Mouse (Mus musculus) intestine, embryonic 14.5 days (tissue): ENCODE measurements around the gene Khk. TPM values are rescaled to one million over a fixed set of nuclear protein-coding genes. Genes with fewer than 3 reads are reported as not detected.
A peak's percentile ranks its signal among the peaks of the same experiment; 100 is the strongest.

Experiments used
- ATAC-seq: fragments of 200-750 bp; cut with Nextera tagmentation; replicated peaks from 2 replicates; pipeline ENCODE4 v1.8.0; 2017; ENCODE audit warnings: low read depth, moderate number of reproducible peaks, moderate TSS enrichment, moderate library complexity; ENCODE audit not compliant: low FRiP score, low TSS enrichment
- DNase-seq: peaks from one replicate; pipeline ENCODE4 v3.0.0-alpha.2; 2018; ENCODE audit warnings: low spot score
- H3K27ac ChIP-seq: fragments of 300-500 bp; sonication (generic); 2 replicates; pipeline ENCODE4 v1.5.1; 2014; ENCODE audit warnings: low read depth, mild to moderate bottlenecking, control low read depth
- H3K27me3 ChIP-seq: fragments of 300-500 bp; sonication (generic); replicated peaks from 2 replicates; pipeline ENCODE4 v1.6.1; 2014; ENCODE audit warnings: low read length, control low read depth; ENCODE audit not compliant: control insufficient read depth, insufficient read depth
- H3K36me3 ChIP-seq: fragments of 300-500 bp; sonication (generic); 2 replicates; pipeline ENCODE4 v1.6.1; 2014; ENCODE audit warnings: low read length, control low read depth; ENCODE audit not compliant: control insufficient read depth, insufficient read depth
- H3K4me1 ChIP-seq: fragments of 300-500 bp; sonication (generic); replicated peaks from 2 replicates; pipeline ENCODE4 v1.6.1; 2014; ENCODE audit warnings: low read length, control low read depth, mixed read lengths; ENCODE audit not compliant: control insufficient read depth, insufficient read depth
- H3K4me2 ChIP-seq: fragments of 300-500 bp; sonication (generic); 2 replicates; pipeline ENCODE4 v1.6.1; 2014; ENCODE audit warnings: low read length
- H3K4me3 ChIP-seq: fragments of 300-500 bp; sonication (generic); 2 replicates; pipeline ENCODE4 v1.5.1; 2014; ENCODE audit warnings: low read depth, low read length, control low read depth, mixed read lengths
- H3K9ac ChIP-seq: fragments of 300-500 bp; sonication (generic); 2 replicates; pipeline ENCODE4 v1.6.1; 2014; ENCODE audit warnings: mild to moderate bottlenecking, low read length
- H3K9me3 ChIP-seq: fragments of 300-500 bp; sonication (generic); 2 replicates; pipeline ENCODE4 v1.6.1; 2016; ENCODE audit warnings: low read length, control low read depth; ENCODE audit not compliant: control insufficient read depth
- WGBS: fragments of 180-500 bp; shearing (Covaris S2); extraction: QIAGEN DNeasy Blood & Tissue Kit; methylation state at CpG from one replicate; pipeline ENCODE4 v1.1.7; 2014; 5-methylcytosine and 5-hydroxymethylcytosine counted together
- polyA plus RNA-seq: library from polyadenylated mRNA; unstranded; fragments of >200 nt; fragmentation: Nextera tagmentation; extraction: Ambion mirVana; gene quantifications from 2 replicates; pipeline ENCODE4 v1.2.1, GENCODE M21; 2014

Gene Khk
- polyA plus RNA-seq, 1 experiment from 2014 or later = 21.6 TPM

DNA sequence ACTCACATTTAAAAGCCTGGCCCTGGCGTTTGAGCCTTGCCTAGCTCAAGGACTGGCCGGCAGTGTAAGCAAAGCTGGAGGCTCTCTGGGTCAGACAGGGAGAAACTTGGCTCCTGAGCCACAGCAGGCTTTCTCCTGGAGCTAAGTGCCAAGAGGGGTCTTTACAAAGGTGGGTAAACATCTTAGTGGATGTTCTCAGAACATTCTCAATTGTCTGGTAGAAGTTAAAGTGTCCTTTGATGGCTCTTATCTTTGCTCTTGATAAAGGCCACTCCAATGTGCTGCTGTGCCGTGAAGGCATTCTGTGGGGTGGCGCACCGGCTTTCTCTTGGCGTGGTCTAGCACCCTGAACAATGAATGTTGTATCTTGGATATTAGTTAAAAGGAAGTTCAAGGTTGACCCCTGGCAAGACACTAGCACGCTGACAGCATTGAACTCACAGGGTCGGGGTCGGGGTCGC is 1.4 kb downstream of the Khk start:
- Histone ChIP-seq H3K4me2 (peak overlapping the region; percentile 71), H3K36me3 (peaks cover 38% of the 10 kb centered on the region), H3K4me3 (peak overlapping the region; percentile 47), H3K9ac (peak overlapping the region; percentile 51), H3K4me1 (peaks cover 20% of the 10 kb centered on the region), H3K27me3 (no peaks in the 10 kb centered on the region), H3K9me3 (no peaks in the 10 kb centered on the region), H3K27ac (0 out of 2 replicates have a peak overlapping the region, but pooled peaks have one; percentile 73)
- 59% methylated on average over 10 of the region's 10 CpGs for WGBS
- no peak for ATAC-seq
- DNase-seq = peak; percentile 49

DNA sequence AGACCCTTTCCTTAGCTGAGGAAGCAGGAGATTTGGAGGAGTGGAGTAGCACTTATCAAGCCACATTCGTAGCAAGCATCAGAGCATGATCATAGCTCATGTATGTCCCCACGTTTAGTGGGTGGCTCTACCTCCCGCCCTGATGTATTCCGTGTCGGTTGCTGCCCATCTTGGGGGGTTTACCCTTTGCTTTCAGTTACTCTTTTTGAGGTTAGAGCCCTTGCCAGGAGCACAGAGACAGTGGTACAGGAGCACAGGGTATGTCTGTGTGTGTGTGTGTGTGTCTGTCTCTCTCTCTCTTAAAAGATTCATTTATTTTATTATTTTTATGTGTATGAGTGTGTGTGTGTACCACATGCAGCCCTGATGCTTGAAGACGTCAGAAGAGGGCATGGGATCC is 1.9 kb downstream of the Khk start:
- no peak overlapping the region for H3K4me2 ChIP-seq
- ATAC-seq = no peak
- H3K27ac ChIP-seq = no peak overlapping the region
- H3K4me1 ChIP-seq = peaks cover 20% of the 10 kb centered on the region
- H3K27me3 ChIP-seq = no peaks in the 10 kb centered on the region
- no peak overlapping the region for H3K9ac ChIP-seq
- peaks cover 33% of the 10 kb centered on the region for H3K36me3 ChIP-seq
- H3K9me3 ChIP-seq = no peaks in the 10 kb centered on the region
- no peak overlapping the region for H3K4me3 ChIP-seq
- WGBS = 81% methylated on average over 6 of the region's 6 CpGs
- no peak for DNase-seq

DNA sequence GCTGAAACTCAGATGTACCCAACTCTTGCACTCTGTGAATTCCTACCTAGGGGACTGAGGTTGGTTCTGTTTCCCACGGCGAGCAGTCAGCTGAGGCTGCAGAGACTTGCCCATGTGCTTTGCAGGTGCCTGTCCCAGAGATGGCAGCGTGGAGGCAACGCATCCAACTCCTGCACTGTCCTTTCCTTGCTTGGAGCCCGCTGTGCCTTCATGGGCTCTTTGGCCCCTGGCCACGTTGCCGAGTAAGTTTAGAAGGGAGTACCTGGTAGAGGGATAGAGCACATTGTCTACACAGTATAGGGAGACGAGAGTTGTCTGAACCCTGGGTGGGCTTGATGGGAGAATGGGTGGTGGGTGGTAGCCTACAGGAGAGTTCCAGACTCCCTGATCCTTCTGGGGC is 3.4 kb downstream of the Khk start:
- ATAC-seq (no peak), DNase-seq (no peak)
- Histone ChIP-seq H3K27me3 (no peaks in the 10 kb centered on the region), H3K4me3 (no peak overlapping the region), H3K4me2 (no peak overlapping the region), H3K36me3 (peaks cover 18% of the 10 kb centered on the region), H3K9ac (no peak overlapping the region), H3K27ac (no peak overlapping the region), H3K9me3 (no peaks in the 10 kb centered on the region), H3K4me1 (peaks cover 19% of the 10 kb centered on the region)
- 77% methylated on average over 8 of the region's 8 CpGs for WGBS

DNA sequence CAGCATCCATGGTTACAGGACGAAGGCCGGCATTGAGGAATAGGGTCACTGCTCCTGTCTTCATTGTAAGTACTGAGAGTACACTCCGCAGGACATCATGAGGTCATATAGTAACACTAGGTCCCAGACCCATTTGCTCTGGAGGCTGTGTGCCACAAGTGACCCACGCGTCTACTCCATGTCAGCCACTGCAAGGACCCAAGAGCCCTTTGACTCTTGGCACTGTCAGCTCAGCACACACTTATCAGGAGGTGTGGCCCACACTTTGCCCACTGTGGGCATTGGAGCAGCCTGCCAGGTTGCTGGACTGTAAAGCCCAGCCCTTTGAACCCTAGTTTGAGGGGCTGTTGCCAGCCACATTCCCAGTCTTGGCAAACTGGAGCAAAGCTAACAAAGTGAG is 4.0 kb downstream of the Khk start:
- peaks cover 12% of the 10 kb centered on the region for H3K36me3 ChIP-seq
- WGBS = 91% methylated on average over 5 of the region's 5 CpGs
- no peak overlapping the region for H3K4me3 ChIP-seq
- ATAC-seq = no peak
- peaks cover 15% of the 10 kb centered on the region for H3K4me1 ChIP-seq
- no peak overlapping the region for H3K9ac ChIP-seq
- H3K27me3 ChIP-seq = no peaks in the 10 kb centered on the region
- H3K9me3 ChIP-seq = no peaks in the 10 kb centered on the region
- DNase-seq = no peak
- no peak overlapping the region for H3K4me2 ChIP-seq
- no peak overlapping the region for H3K27ac ChIP-seq

DNA sequence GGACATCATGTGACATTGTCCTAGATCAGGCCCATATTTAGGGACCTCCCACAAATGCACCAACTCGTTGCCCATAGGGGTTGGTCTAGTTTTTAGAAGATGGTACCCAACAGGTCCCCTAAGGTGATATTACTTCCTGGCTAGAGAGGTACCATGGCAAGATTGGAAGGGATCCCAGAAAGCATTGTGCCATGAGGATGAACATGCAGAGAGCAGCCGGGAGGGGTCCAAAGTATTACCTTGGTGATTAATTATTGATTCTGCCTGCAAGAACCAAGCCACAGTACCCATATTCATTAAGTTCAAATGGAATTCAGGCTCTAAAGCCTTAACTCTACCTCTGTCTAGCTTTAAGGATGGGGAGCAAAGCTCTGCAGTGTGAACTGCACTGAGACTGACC is 4.8 kb downstream of the Khk start:
- H3K27ac ChIP-seq = no peak overlapping the region
- no peaks in the 10 kb centered on the region for H3K27me3 ChIP-seq
- no peaks in the 10 kb centered on the region for H3K9me3 ChIP-seq
- H3K4me2 ChIP-seq = no peak overlapping the region
- H3K4me1 ChIP-seq = peaks cover 12% of the 10 kb centered on the region
- no peak overlapping the region for H3K9ac ChIP-seq
- 78% methylated on average over 2 of the region's 2 CpGs for WGBS
- DNase-seq (no peak), ATAC-seq (no peak)
- peaks cover 4% of the 10 kb centered on the region; the same call in 1 of the 2 replicates for H3K36me3 ChIP-seq
- H3K4me3 ChIP-seq = no peak overlapping the region

DNA sequence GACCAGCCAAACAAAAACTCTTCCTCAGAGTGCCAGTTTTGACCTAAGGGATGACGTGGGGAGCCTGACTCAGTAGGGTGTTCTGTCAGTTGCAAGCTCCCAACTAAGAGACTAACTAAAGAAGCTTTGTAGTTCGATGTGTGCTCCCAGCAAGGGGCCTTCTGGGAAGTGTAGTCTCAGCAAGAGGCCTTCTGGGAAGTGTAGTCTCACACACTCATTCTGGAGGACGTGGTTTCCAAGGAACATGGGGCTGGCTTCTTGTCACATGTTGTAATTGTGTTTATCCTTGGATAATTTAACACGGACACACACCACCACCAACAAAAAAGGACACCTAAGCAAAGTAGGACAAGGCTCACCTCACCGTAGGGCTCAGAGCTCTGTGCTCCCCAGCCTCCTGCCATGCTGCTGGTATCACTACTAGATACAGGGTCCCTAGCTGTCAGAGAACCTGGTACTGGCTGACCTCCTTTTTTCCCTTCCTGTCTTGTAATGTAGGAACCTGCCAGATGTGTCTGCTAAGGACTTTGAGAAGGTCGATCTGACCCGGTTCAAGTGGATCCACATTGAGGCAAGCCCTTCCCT is 6.8 kb downstream of the Khk start:
- Histone ChIP-seq H3K36me3 (0 out of 2 replicates have a peak, but pooled peaks cover 3% of the 10 kb centered on the region), H3K9me3 (no peaks in the 10 kb centered on the region), H3K4me1 (no peaks in the 10 kb centered on the region), H3K4me3 (no peak overlapping the region), H3K4me2 (peak overlapping the region; percentile 7; the same call in 1 of the 2 replicates), H3K27ac (no peak overlapping the region), H3K9ac (no peak overlapping the region), H3K27me3 (no peaks in the 10 kb centered on the region)
- WGBS = 42% methylated on average over 7 of the region's 7 CpGs
- DNase-seq (no peak), ATAC-seq (no peak)

DNA sequence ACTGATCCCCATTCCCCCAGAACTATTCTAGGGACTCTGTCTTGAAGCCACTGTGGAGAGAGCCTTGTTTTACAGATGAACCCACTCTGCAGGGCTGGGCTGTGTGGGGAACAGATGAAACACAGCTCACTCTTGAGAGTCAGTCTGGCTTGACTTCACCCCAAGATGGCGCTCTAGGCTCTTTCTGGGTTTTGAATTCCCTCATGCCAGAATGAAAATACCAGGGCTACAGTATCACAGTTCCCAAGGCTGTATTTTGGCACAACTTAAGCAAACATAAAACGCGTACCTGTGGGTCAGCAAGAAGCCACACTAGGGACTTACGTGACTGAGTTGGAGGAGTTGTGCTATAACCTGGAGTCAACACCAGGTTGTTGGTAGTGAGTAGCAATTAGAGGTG is 8.9 kb downstream of the Khk start:
- no peak overlapping the region for H3K4me2 ChIP-seq
- ATAC-seq = no peak
- no peaks in the 10 kb centered on the region for H3K9me3 ChIP-seq
- 42% methylated on average over 4 of the region's 4 CpGs for WGBS
- DNase-seq = peak; percentile 80
- H3K27ac ChIP-seq = no peak overlapping the region
- no peaks in the 10 kb centered on the region for H3K27me3 ChIP-seq
- H3K36me3 ChIP-seq = 0 out of 2 replicates have a peak, but pooled peaks cover 3% of the 10 kb centered on the region
- H3K4me1 ChIP-seq = no peaks in the 10 kb centered on the region
- H3K9ac ChIP-seq = no peak overlapping the region
- H3K4me3 ChIP-seq = no peak overlapping the region

DNA sequence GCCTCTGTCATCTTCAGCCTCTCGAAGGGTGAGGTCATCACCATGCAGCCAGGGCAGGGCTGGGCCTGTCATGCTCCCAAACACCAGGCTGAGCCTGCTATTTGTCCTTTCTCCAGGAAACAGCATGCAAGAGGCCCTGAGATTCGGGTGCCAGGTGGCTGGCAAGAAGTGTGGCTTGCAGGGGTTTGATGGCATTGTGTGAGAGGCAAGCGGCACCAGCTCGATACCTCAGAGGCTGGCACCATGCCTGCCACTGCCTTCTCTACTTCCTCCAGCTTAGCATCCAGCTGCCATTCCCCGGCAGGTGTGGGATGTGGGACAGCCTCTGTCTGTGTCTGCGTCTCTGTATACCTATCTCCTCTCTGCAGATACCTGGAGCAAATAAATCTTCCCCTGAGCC is 9.6 kb downstream of the Khk start:
- no peaks in the 10 kb centered on the region for H3K4me1 ChIP-seq
- H3K27me3 ChIP-seq = no peaks in the 10 kb centered on the region
- H3K9me3 ChIP-seq = no peaks in the 10 kb centered on the region
- no peak overlapping the region for H3K4me2 ChIP-seq
- no peaks in the 10 kb centered on the region for H3K36me3 ChIP-seq
- DNase-seq (no peak), ATAC-seq (no peak)
- WGBS = 79% methylated on average over 6 of the region's 6 CpGs
- no peak overlapping the region for H3K9ac ChIP-seq
- no peak overlapping the region for H3K27ac ChIP-seq
- H3K4me3 ChIP-seq = no peak overlapping the region

DNA sequence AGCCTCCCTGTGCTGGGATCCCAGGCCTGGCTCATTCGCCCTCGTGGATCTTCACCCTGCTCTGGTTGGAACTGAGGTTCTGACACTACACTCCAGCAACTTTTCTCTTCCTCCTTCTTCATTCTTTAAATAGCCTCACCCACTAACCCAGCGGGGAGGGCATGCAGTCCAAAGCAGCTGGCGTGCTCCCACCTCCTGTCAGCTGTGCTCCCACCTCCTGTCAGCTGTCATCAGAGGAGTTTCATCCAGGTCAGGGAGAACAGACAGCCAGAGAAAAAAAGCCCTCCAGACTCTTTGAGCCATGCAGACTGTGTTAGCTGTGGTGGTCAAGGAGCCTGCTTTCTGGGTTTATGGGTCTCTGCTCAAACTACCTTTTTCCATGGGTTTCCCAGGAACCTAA is 10.1 kb downstream of the Khk start:
- ATAC-seq = no peak
- H3K4me1 ChIP-seq = no peaks in the 10 kb centered on the region
- no peaks in the 10 kb centered on the region for H3K9me3 ChIP-seq
- no peaks in the 10 kb centered on the region for H3K27me3 ChIP-seq
- DNase-seq = no peak
- H3K4me2 ChIP-seq = no peak overlapping the region
- no peak overlapping the region for H3K27ac ChIP-seq
- WGBS = 82% methylated on average over 4 of the region's 4 CpGs
- H3K9ac ChIP-seq = no peak overlapping the region
- H3K36me3 ChIP-seq = no peaks in the 10 kb centered on the region
- no peak overlapping the region for H3K4me3 ChIP-seq
